14 mouse cellular contexts compared by ENCODE assay signal in the genomic region with DNA sequence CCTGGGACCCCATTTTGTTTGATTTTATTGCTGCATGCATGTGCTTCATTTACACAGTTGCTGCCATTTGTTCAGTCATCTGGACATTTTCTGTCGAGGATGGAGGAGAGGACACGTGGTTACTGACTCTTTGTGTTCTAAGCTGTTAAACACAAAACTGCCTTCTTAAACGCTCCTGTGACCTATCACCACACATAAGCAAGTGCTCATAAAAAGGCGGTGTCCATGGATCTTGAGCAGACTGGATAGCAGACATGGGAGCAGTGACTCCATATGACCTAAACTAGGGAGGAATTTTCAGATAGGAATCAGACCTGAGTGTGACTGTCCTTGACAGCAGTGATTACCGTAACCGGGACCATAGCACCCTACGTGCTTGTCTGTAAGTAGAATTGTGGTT.
"Had no signal": no experiment of that assay in that cellular context is flagged by ENCODE, and none has a peak within 500 bp of the region (broad histone marks: within the 10 kb centered on the region; RNA-seq: fewer than 3 reads in every experiment).

No protein-coding gene starts in this region.

- H3K27ac ChIP-seq: intestine, embryonic 15.5 days; limb, embryonic 13.5 days; liver, embryonic 14.5 days; midbrain, embryonic 12.5 days had no signal

- H3K27me3 ChIP-seq: intestine, embryonic 15.5 days; limb, embryonic 13.5 days; midbrain, embryonic 12.5 days had no signal

- H3K4me2 ChIP-seq: intestine, embryonic 15.5 days; limb, embryonic 13.5 days; midbrain, embryonic 12.5 days had no signal

- H3K9ac ChIP-seq: intestine, embryonic 15.5 days; limb, embryonic 13.5 days; liver, embryonic 14.5 days; midbrain, embryonic 12.5 days had no signal

- ATAC-seq: intestine, embryonic 15.5 days had no signal

- H3K9me3 ChIP-seq: intestine, embryonic 15.5 days; limb, embryonic 13.5 days; midbrain, embryonic 12.5 days had no signal

- H3K4me3 ChIP-seq: intestine, embryonic 15.5 days; limb, embryonic 13.5 days; midbrain, embryonic 12.5 days; myocyte had no signal

- H3K36me3 ChIP-seq: intestine, embryonic 15.5 days had no signal

- H3K4me1 ChIP-seq: intestine, embryonic 15.5 days; midbrain, embryonic 12.5 days had no signal

- DNase-seq: kidney, adult 9 months; kidney, postnatal 14 days; layer of hippocampus, adult 9-11 months; layer of hippocampus, postnatal 36 days; left cerebral cortex, postnatal 4 days; lung, adult 18-20 months; right cerebral cortex, adult 18-20 months; right cerebral cortex, postnatal 25 days; thymus, postnatal 36 days had no signal
